Mouse (Mus musculus): ENCODE measurements around the gene Gm17304.
A peak's percentile ranks its signal among the peaks of the same experiment; 100 is the strongest.

Gene Gm17304

GRCm38 (mm10) chr5:106608798-106609197 is at the start of gene Gm17304:
Gene Gm17304, plus strand, starts transcription at chr5:106609098.
- no peak for DNase-seq

- DNase-seq: no peak
These were observed 48.0 kb upstream of the Gm17304 start for GRCm38 (mm10) chr5:106560631-106561498.

- DNase-seq: no peak
These were observed 47.4 kb upstream of the Gm17304 start for GRCm38 (mm10) chr5:106561499-106561822.

- no peak for DNase-seq
These were observed 42.9 kb upstream of the Gm17304 start for GRCm38 (mm10) chr5:106566025-106566424.

- DNase-seq: peak in 1 of 2 experiments; percentile 9
These were observed 34.9 kb upstream of the Gm17304 start for GRCm38 (mm10) chr5:106573742-106574559.

GRCm38 (mm10) chr5:106574560-106574946 is 34.3 kb upstream of the Gm17304 start:
- DNase-seq: peak; percentile 58 to 71

- DNase-seq: no peak
These were observed 33.8 kb upstream of the Gm17304 start for GRCm38 (mm10) chr5:106575098-106575497.

GRCm38 (mm10) chr5:106577237-106577888 is 31.5 kb upstream of the Gm17304 start:
- DNase-seq: no peak

- DNase-seq: no peak
These were observed 28.0 kb upstream of the Gm17304 start for GRCm38 (mm10) chr5:106580943-106581342.

GRCm38 (mm10) chr5:106589006-106589405 is 19.9 kb upstream of the Gm17304 start:
- DNase-seq: no peak

- DNase-seq: no peak
These were observed 19.2 kb upstream of the Gm17304 start for GRCm38 (mm10) chr5:106589670-106590069.

- DNase-seq: no peak
These were observed 18.2 kb upstream of the Gm17304 start for GRCm38 (mm10) chr5:106590686-106591085.

- DNase-seq: no peak
These were observed 14.5 kb upstream of the Gm17304 start for GRCm38 (mm10) chr5:106594388-106594787.

GRCm38 (mm10) chr5:106597472-106597871 is 11.4 kb upstream of the Gm17304 start:
- no peak for DNase-seq

- DNase-seq: no peak
These were observed 9.4 kb upstream of the Gm17304 start for GRCm38 (mm10) chr5:106599482-106599881.

- no peak for DNase-seq
These were observed 4.5 kb upstream of the Gm17304 start for GRCm38 (mm10) chr5:106604381-106604780.

- no peak for DNase-seq
These were observed 3.8 kb upstream of the Gm17304 start for GRCm38 (mm10) chr5:106605096-106605495.

GRCm38 (mm10) chr5:106607081-106607480 is 1.8 kb upstream of the Gm17304 start:
- no peak for DNase-seq

- no peak for DNase-seq
These were observed 3.3 kb downstream of the Gm17304 start for GRCm38 (mm10) chr5:106612151-106612550.

GRCm38 (mm10) chr5:106614570-106614969 is 5.7 kb downstream of the Gm17304 start:
- DNase-seq: no peak

GRCm38 (mm10) chr5:106615006-106615405 is 6.1 kb downstream of the Gm17304 start:
- DNase-seq: no peak

GRCm38 (mm10) chr5:106620446-106620845 is 11.5 kb downstream of the Gm17304 start:
- no peak for DNase-seq

GRCm38 (mm10) chr5:106622193-106622592 is 13.3 kb downstream of the Gm17304 start:
- DNase-seq: no peak
